Mouse (Mus musculus) erythroblast, embryonic 14.5 days (primary cell): ENCODE measurements around the gene Scgb3a1. TPM values are rescaled to one million over a fixed set of nuclear protein-coding genes. Genes with fewer than 3 reads are reported as not detected.

Source experiments
- H3K27me3 ChIP-seq: 2 replicates; pipeline ENCODE4 v1.6.1; 2012; ENCODE audit warnings: inconsistent platforms; ENCODE audit not compliant: control insufficient read depth
- H3K36me3 ChIP-seq: 2 replicates; pipeline ENCODE4 v1.6.1; 2012; ENCODE audit warnings: mild to moderate bottlenecking, inconsistent platforms; ENCODE audit not compliant: control insufficient read depth
- H3K4me1 ChIP-seq: 2 replicates; pipeline ENCODE4 v1.6.1; 2012; ENCODE audit warnings: inconsistent platforms; ENCODE audit not compliant: control insufficient read depth
- H3K4me3 ChIP-seq: replicated peaks from 2 replicates; pipeline ENCODE3; 2012; ENCODE audit warnings: moderate library complexity, mild to moderate bottlenecking, inconsistent platforms
- H3K9me3 ChIP-seq: 2 replicates; pipeline ENCODE4 v1.6.1; 2012; ENCODE audit warnings: low read length, inconsistent platforms, mixed read lengths; ENCODE audit not compliant: control insufficient read depth
- GATA1 ChIP-seq: IDR thresholded peaks from 2 replicates; pipeline ENCODE4 v1.6.1; 2012; ENCODE audit warnings: low read length, inconsistent platforms, mixed read lengths
- TAL1 ChIP-seq: IDR thresholded peaks from 3 replicates; pipeline ENCODE4 v1.6.1; 2012; ENCODE audit warnings: low read length, inconsistent platforms, mixed read lengths
- polyA plus RNA-seq: library from polyadenylated mRNA; stranded (reverse); fragments of >175 nt; gene quantifications from 2 replicates; pipeline ENCODE4 v1.2.3, GENCODE M21; 2012

Scgb3a1 gene
- polyA plus RNA-seq: not detected in 2 replicates

GRCm38 (mm10) chr11:49663310-49663709 lies at the start of gene Scgb3a1:
TSS of gene Scgb3a1 (plus strand) at chr11:49663610.
- no peaks in the 10 kb centered on the region for H3K9me3 ChIP-seq
- H3K36me3 ChIP-seq: peaks cover 7% of the 10 kb centered on the region
- peaks cover 5% of the 10 kb centered on the region for H3K27me3 ChIP-seq
- H3K4me1 ChIP-seq: peaks cover 5% of the 10 kb centered on the region
- no peak within 1 kb of the TSS for H3K4me3 ChIP-seq
- TF ChIP-seq TAL1: no peak
- TF ChIP-seq GATA1: no peak

- no peak overlapping the region for H3K4me3 ChIP-seq
- H3K27me3 ChIP-seq: peaks cover 30% of the 10 kb centered on the region
- H3K4me1 ChIP-seq: no peaks in the 10 kb centered on the region
- TF ChIP-seq GATA1 (no peak), TAL1 (no peak)
- no peaks in the 10 kb centered on the region for H3K9me3 ChIP-seq
- no peaks in the 10 kb centered on the region for H3K36me3 ChIP-seq
Measured at GRCm38 (mm10) chr11:49615856-49616725, 47.3 kb upstream of the Scgb3a1 start.

GRCm38 (mm10) chr11:49618476-49618875 lies 44.9 kb upstream of the Scgb3a1 start:
- H3K4me3 ChIP-seq: no peak overlapping the region
- peaks cover 14% of the 10 kb centered on the region for H3K27me3 ChIP-seq
- no peaks in the 10 kb centered on the region for H3K36me3 ChIP-seq
- TF ChIP-seq TAL1 (no peak), GATA1 (no peak)
- no peaks in the 10 kb centered on the region for H3K9me3 ChIP-seq
- no peaks in the 10 kb centered on the region for H3K4me1 ChIP-seq

- no peaks in the 10 kb centered on the region for H3K9me3 ChIP-seq
- no peak overlapping the region for H3K4me3 ChIP-seq
- no peaks in the 10 kb centered on the region for H3K36me3 ChIP-seq
- TF ChIP-seq GATA1: no peak
- TF ChIP-seq TAL1: no peak
- H3K27me3 ChIP-seq: peaks cover 5% of the 10 kb centered on the region
- no peaks in the 10 kb centered on the region for H3K4me1 ChIP-seq
Measured at GRCm38 (mm10) chr11:49621953-49622352, 41.5 kb upstream of the Scgb3a1 start.

GRCm38 (mm10) chr11:49624156-49624555 lies 39.3 kb upstream of the Scgb3a1 start:
- Histone ChIP-seq H3K4me1 (no peaks in the 10 kb centered on the region), H3K27me3 (no peaks in the 10 kb centered on the region), H3K36me3 (no peaks in the 10 kb centered on the region), H3K4me3 (no peak overlapping the region), H3K9me3 (no peaks in the 10 kb centered on the region)
- TF ChIP-seq GATA1: no peak

- no peak for TF ChIP-seq TAL1
- TF ChIP-seq GATA1: no peak
- Histone ChIP-seq H3K4me1 (no peaks in the 10 kb centered on the region), H3K36me3 (no peaks in the 10 kb centered on the region), H3K4me3 (no peak overlapping the region), H3K27me3 (no peaks in the 10 kb centered on the region), H3K9me3 (no peaks in the 10 kb centered on the region)
Measured at GRCm38 (mm10) chr11:49625863-49626262, 37.5 kb upstream of the Scgb3a1 start.

- no peaks in the 10 kb centered on the region for H3K27me3 ChIP-seq
- H3K4me1 ChIP-seq: no peaks in the 10 kb centered on the region
- TF ChIP-seq TAL1 (no peak), GATA1 (no peak)
Measured at GRCm38 (mm10) chr11:49626748-49627147, 36.7 kb upstream of the Scgb3a1 start.

GRCm38 (mm10) chr11:49631154-49631553 lies 32.3 kb upstream of the Scgb3a1 start:
- H3K4me3 ChIP-seq: no peak overlapping the region
- H3K27me3 ChIP-seq: peaks cover 24% of the 10 kb centered on the region
- no peaks in the 10 kb centered on the region; the same call in 1 of the 2 replicates for H3K4me1 ChIP-seq
- H3K9me3 ChIP-seq: no peaks in the 10 kb centered on the region
- no peak for TF ChIP-seq TAL1
- no peak for TF ChIP-seq GATA1
- no peaks in the 10 kb centered on the region for H3K36me3 ChIP-seq

More at GRCm38 (mm10) chr11:49626748-49627147, 36.7 kb upstream of the Scgb3a1 start:
- H3K4me3 ChIP-seq: no peak overlapping the region
- no peaks in the 10 kb centered on the region for H3K9me3 ChIP-seq
- no peaks in the 10 kb centered on the region for H3K36me3 ChIP-seq

GRCm38 (mm10) chr11:49632256-49632655 lies 31.2 kb upstream of the Scgb3a1 start:
- peaks cover 35% of the 10 kb centered on the region for H3K27me3 ChIP-seq
- no peaks in the 10 kb centered on the region for H3K9me3 ChIP-seq
- no peak for TF ChIP-seq TAL1
- no peak for TF ChIP-seq GATA1
- H3K4me3 ChIP-seq: no peak overlapping the region
- no peaks in the 10 kb centered on the region; the same call in 1 of the 2 replicates for H3K4me1 ChIP-seq
- H3K36me3 ChIP-seq: no peaks in the 10 kb centered on the region
